Mouse (Mus musculus) ES-E14 (cell line): ENCODE results near the gene Fgd6.

Source experiments
- HCFC1 ChIP-seq: IDR thresholded peaks from 2 replicates; pipeline ENCODE4 v1.6.1; 2012; ENCODE audit warnings: low read length, inconsistent platforms, borderline replicate concordance; ENCODE audit not compliant: insufficient read depth
- ZC3H11A ChIP-seq: IDR thresholded peaks from 2 replicates; pipeline ENCODE4 v1.6.1; 2012; ENCODE audit warnings: low read depth, mild to moderate bottlenecking, inconsistent platforms, low read length, borderline replicate concordance
- ZNF384 ChIP-seq: IDR thresholded peaks from 2 replicates; pipeline ENCODE4 v1.6.1; 2012; ENCODE audit warnings: low read depth, low read length, inconsistent platforms

DNA sequence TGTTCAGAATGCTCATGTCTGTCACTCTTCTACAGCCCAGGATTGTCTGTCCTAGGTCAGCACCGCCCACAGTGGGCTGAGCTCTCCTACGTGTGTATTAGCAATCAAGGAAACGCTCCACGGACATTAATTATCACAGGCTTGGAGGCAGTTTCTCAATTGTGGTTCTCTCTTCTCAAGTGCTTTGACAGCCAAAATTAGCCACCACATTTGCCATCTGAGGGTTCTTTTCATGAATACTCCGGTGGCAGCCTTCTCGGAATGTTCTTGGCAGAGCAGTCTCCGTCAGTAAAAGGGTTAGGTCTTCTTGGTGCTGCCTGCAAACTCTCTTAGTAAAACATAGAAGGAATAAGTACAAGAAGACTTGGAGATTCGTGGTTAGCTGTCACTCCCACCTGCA is 50.5 kb downstream of the Fgd6 start:
- TF ChIP-seq HCFC1 (no peak), ZNF384 (no peak), ZC3H11A (no peak)
